Mouse (Mus musculus) cerebellum, adult 2 months (tissue): ENCODE data around the gene Gpr62. TPM values are rescaled to one million over a fixed set of nuclear protein-coding genes. Genes with fewer than 3 reads are reported as not detected.

Source experiments
- DNase-seq, 2 experiments: peaks; one replicate each; pipeline ENCODE4 v3.0.0; 2021
- H3K27ac ChIP-seq: fragments of 200-500 bp; 2 replicates; pipeline ENCODE4 v1.5.1; 2012; ENCODE audit warnings: low read length, control low read depth, inconsistent platforms; ENCODE audit not compliant: insufficient read depth
- H3K27me3 ChIP-seq: fragments of 200-500 bp; 2 replicates; pipeline ENCODE4 v1.6.1; 2012; ENCODE audit warnings: inconsistent platforms, mild to moderate bottlenecking, low read length, moderate library complexity; ENCODE audit not compliant: control insufficient read depth, insufficient read depth
- H3K4me1 ChIP-seq: fragments of 200-500 bp; 2 replicates; pipeline ENCODE4 v1.6.1; 2011; ENCODE audit warnings: low read length; ENCODE audit not compliant: control insufficient read depth, insufficient read depth
- H3K4me3 ChIP-seq: fragments of 200-500 bp; replicated peaks from 2 replicates; pipeline ENCODE3; 2011; ENCODE audit warnings: mild to moderate bottlenecking, low read depth, low read length, control low read depth; ENCODE audit not compliant: insufficient read depth
- CTCF ChIP-seq: fragments of 200-500 bp; IDR thresholded peaks from 2 replicates; pipeline ENCODE4 v1.5.1; 2011; ENCODE audit warnings: low read depth, mild to moderate bottlenecking, control low read depth, low read length, moderate library complexity, borderline replicate concordance; ENCODE audit not compliant: insufficient read depth
- POLR2A ChIP-seq: fragments of 200-500 bp; IDR thresholded peaks from 2 replicates; pipeline ENCODE4 v1.6.1; 2011; ENCODE audit warnings: low read length, control low read depth, borderline replicate concordance; ENCODE audit not compliant: insufficient read depth
- WGBS: fragments of 180-500 bp; shearing (Covaris S2); methylation state at CpG from one replicate; pipeline ENCODE4 v1.1.7; 2018; 5-methylcytosine and 5-hydroxymethylcytosine counted together
- polyA plus RNA-seq: library from polyadenylated mRNA; depleted of rRNA; stranded (reverse); fragments of >200 nt; gene quantifications from 2 replicates; pipeline ENCODE4 v1.2.3, GENCODE M21; 2012; rRNA removed

The Gpr62 gene
- polyA plus RNA-seq, 1 experiment = 30.7 TPM

GRCm38 (mm10) chr9:106421033-106421864 is 44.5 kb downstream of the Gpr62 start:
- Histone ChIP-seq H3K27ac (no peak overlapping the region), H3K4me3 (peak overlapping the region; percentile 28), H3K4me1 (peaks cover 4% of the 10 kb centered on the region; the same call in 1 of the 2 replicates), H3K27me3 (no peaks in the 10 kb centered on the region)
- DNase-seq = no peak
- TF ChIP-seq POLR2A (no peak), CTCF (no peak)
- WGBS = 27% methylated on average over 18 of the region's 18 CpGs

- TF ChIP-seq POLR2A = no peak
- TF ChIP-seq CTCF = no peak
- no peak overlapping the region for H3K27ac ChIP-seq
- no peaks in the 10 kb centered on the region for H3K27me3 ChIP-seq
- WGBS = 13% methylated on average over 2 of the region's 2 CpGs
- no peak for DNase-seq
- peaks cover 4% of the 10 kb centered on the region; the same call in 1 of the 2 replicates for H3K4me1 ChIP-seq
- H3K4me3 ChIP-seq = no peak overlapping the region
Observed at GRCm38 (mm10) chr9:106420608-106421007, 45.1 kb downstream of the Gpr62 start.

GRCm38 (mm10) chr9:106417841-106418625 is 47.7 kb downstream of the Gpr62 start:
- Histone ChIP-seq H3K4me3 (peak overlapping the region; percentile 23), H3K27me3 (no peaks in the 10 kb centered on the region), H3K4me1 (peaks cover 4% of the 10 kb centered on the region; the same call in 1 of the 2 replicates), H3K27ac (no peak overlapping the region)
- DNase-seq = peak; percentile 82 to 83
- 19% methylated on average over 29 of the region's 29 CpGs for WGBS
- TF ChIP-seq CTCF = no peak

- H3K27ac ChIP-seq = no peak overlapping the region
- no peak overlapping the region for H3K4me3 ChIP-seq
- no peak for TF ChIP-seq POLR2A
- no peak for TF ChIP-seq CTCF
- peaks cover 4% of the 10 kb centered on the region; the same call in 1 of the 2 replicates for H3K4me1 ChIP-seq
- WGBS = 94% methylated on average over 6 of the region's 6 CpGs
- H3K27me3 ChIP-seq = no peaks in the 10 kb centered on the region
- no peak for DNase-seq
Observed at GRCm38 (mm10) chr9:106416826-106417225, 48.9 kb downstream of the Gpr62 start.

Other genes with a start within 250 kb of the Gpr62 start
- 0.31 and 0.57 TPM in 2 replicates for gene Tlr9, start 243.3 kb downstream of the Gpr62 start, polyA plus RNA-seq
- 117 and 134 TPM in 2 replicates for gene Alas1, start 217.3 kb downstream of the Gpr62 start, polyA plus RNA-seq
- 3.9 and 4.4 TPM in 2 replicates for gene Poc1a, start 184.9 kb downstream of the Gpr62 start, polyA plus RNA-seq
- gene Dusp7, start 97.3 kb downstream of the Gpr62 start, polyA plus RNA-seq = 46.4 and 49.6 TPM in 2 replicates
- 435 and 475 TPM in 2 replicates for gene Rpl29, start 36.5 kb downstream of the Gpr62 start, polyA plus RNA-seq
- 16.2 and 16.4 TPM in 2 replicates for gene Acy1, start 27.6 kb downstream of the Gpr62 start, polyA plus RNA-seq
- gene Abhd14b, start 18.5 kb downstream of the Gpr62 start, polyA plus RNA-seq = 59.7 and 68.5 TPM in 2 replicates
- gene Abhd14a, start 18.3 kb downstream of the Gpr62 start, polyA plus RNA-seq = 49.7 and 51.5 TPM in 2 replicates
- gene Pcbp4, start 12.6 kb downstream of the Gpr62 start, polyA plus RNA-seq = 515 and 572 TPM in 2 replicates
- 42.5 and 43.7 TPM in 2 replicates for gene Rrp9, start 10.0 kb upstream of the Gpr62 start, polyA plus RNA-seq
- gene Parp3, start 11.0 kb upstream of the Gpr62 start, polyA plus RNA-seq = 6.9 and 9.7 TPM in 2 replicates
- gene Iqcf1, start 34.0 kb upstream of the Gpr62 start, polyA plus RNA-seq = not detected in 2 replicates
- gene Iqcf5, start 48.6 kb upstream of the Gpr62 start, polyA plus RNA-seq = not detected in 2 replicates
- gene Iqcf3, start 95.7 kb upstream of the Gpr62 start, polyA plus RNA-seq = not detected in 2 replicates
- gene Iqcf4, start 105.1 kb upstream of the Gpr62 start, polyA plus RNA-seq = not detected in 2 replicates
- gene Iqcf6, start 160.6 kb upstream of the Gpr62 start, polyA plus RNA-seq = not detected in 2 replicates
- gene Grm2, start 190.1 kb upstream of the Gpr62 start, polyA plus RNA-seq = 17.1 and 20.5 TPM in 2 replicates
- 96.5 and 102 TPM in 2 replicates for gene Tex264, start 220.0 kb upstream of the Gpr62 start, polyA plus RNA-seq